Mouse (Mus musculus): ENCODE data around the gene Hivep3.

- TF ChIP-seq CTCF (IDR thresholded peaks at IDR 0.05) (no peak), EP300 (IDR thresholded peaks at IDR 0.05; ENCODE audit: insufficient read depth, low read depth, low read length) (no peak)
Observed at GRCm38 (mm10) chr4:119875592-119875991, 142.0 kb downstream of the Hivep3 start.
